Comparison of ENCODE assay signal across 11 mouse cellular contexts in the genomic region with DNA sequence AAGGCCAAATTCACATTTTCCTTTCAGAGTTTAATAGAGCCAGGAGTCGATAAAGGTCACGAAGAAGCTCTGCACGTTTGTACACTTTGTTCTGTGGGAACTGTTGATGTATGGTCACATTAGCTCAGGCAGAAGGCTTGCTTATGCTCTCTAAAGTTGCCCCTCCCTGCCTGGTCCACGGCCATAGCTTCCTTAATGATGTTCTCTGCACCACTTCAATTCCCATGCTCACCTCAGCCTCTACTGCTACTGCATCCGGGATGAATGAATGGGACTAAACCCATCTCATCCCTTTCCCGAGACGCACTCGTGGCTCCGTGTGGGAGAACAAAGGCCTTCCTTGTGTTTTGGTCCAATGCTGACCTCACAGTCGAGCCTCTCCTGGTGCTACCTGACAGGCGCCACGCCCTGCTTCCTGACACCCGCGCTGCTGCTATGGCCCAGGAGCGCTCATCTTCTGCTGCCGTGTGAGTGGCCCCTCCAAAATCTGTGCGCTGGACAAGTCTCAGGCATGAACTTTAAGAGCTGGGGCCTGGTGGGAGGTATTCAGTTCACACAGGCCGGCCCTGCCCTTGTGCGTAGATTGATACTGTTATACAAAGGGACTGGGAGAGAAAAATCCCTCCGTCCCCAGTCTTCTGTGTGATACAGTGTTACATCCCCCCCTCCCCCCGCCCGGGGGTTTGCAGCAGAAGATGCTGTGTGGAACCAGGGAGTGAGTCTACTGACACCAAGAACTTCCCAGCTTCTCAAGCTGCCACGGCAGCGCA.
A peak's percentile ranks its signal among the peaks of the same experiment; 100 is the strongest.
DNase-seq lines count a peak whose midpoint lies in the region; ATAC-seq and TF ChIP-seq lines count a peak whose summit lies in the region.
"Had no signal": no experiment of that assay in that cellular context is flagged by ENCODE, and none has a peak within 500 bp of the region (broad histone marks: within the 10 kb centered on the region; RNA-seq: fewer than 3 reads in every experiment).

No protein-coding gene starts in this region.

- no peak overlapping the region for H3K9ac ChIP-seq in hindbrain, postnatal 0 days (replicated peaks; ENCODE audit: low read length)
- H3K9ac ChIP-seq in ES-E14 (ENCODE audit: insufficient read depth, low read depth, low read length, poor library complexity, severe bottlenecking): no peak overlapping the region
- no peak overlapping the region for H3K9ac ChIP-seq in forebrain, postnatal 0 days
- H3K9ac ChIP-seq in neural tube, embryonic 13.5 days: no peak overlapping the region

- in situ Hi-C loops in ES-E14 (cut with MboI; ENCODE audit: low sequenced_read_pairs in 2 of 2, unreplicated experiment in 2 of 2): loop anchor here in 1 of 2 experiments (10.0 kb wide), 1 partner anchor 133 kb away; no protein-coding TSS in a partner anchor

- no peak overlapping the region for H3K4me3 ChIP-seq in hindbrain, embryonic 10.5 days
- no peak overlapping the region for H3K4me3 ChIP-seq in hindbrain, postnatal 0 days (ENCODE audit: low read length)
- no peak overlapping the region for H3K4me3 ChIP-seq in ES-E14 (ENCODE audit: insufficient read depth in 1 of 2, low read depth in 1 of 2, low read length in 2 of 2, poor library complexity in 1 of 2, severe bottlenecking in 1 of 2)
- H3K4me3 ChIP-seq in forebrain, postnatal 0 days (ENCODE audit: low read depth, low read length): no peak overlapping the region
- no peak overlapping the region for H3K4me3 ChIP-seq in neural tube, embryonic 13.5 days

- peaks cover 9% of the 10 kb centered on the region for H3K4me1 ChIP-seq in hindbrain, embryonic 10.5 days (replicated peaks)
- H3K4me1 ChIP-seq in hindbrain, postnatal 0 days (ENCODE audit: insufficient read depth, low read length): no peaks in the 10 kb centered on the region
- peaks cover 0 to 6% of the 10 kb centered on the region in 2 experiments; a peak in 1 of 4 replicates for H3K4me1 ChIP-seq in ES-E14 (ENCODE audit: control insufficient read depth in 2 of 2, insufficient read depth in 2 of 2, low read length in 2 of 2, poor library complexity in 1 of 2)
- H3K4me1 ChIP-seq in forebrain, postnatal 0 days (ENCODE audit: insufficient read depth): no peaks in the 10 kb centered on the region
- peaks cover 9% of the 10 kb centered on the region for H3K4me1 ChIP-seq in neural tube, embryonic 13.5 days (replicated peaks)

- DNase-seq in hindbrain, embryonic 10.5 days (ENCODE audit: low spot score): no peak
- DNase-seq in hindbrain, postnatal 0 days (ENCODE audit: low spot score): no peak
- no peak for DNase-seq in ES-E14 (ENCODE audit: low read depth, low spot score)
- DNase-seq in forebrain, postnatal 0 days: peak; percentile 13
- no peak for DNase-seq in kidney, postnatal 4 days
- no peak for DNase-seq in cerebellum, adult 18-20 months
- DNase-seq: cerebellum, adult 11 months had no signal

- H3K27ac ChIP-seq in hindbrain, embryonic 10.5 days: peak overlapping the region; percentile 24
- no peak overlapping the region for H3K27ac ChIP-seq in hindbrain, postnatal 0 days
- H3K27ac ChIP-seq in ES-E14 (ENCODE audit: insufficient read depth, low read depth, low read length, poor library complexity, severe bottlenecking): peak overlapping the region; percentile 33; the same call in 1 of the 2 replicates
- H3K27ac ChIP-seq in forebrain, postnatal 0 days (ENCODE audit: low read depth, low read length): no peak overlapping the region
- peak overlapping the region; percentile 49; the same call in 1 of the 2 replicates for H3K27ac ChIP-seq in neural tube, embryonic 13.5 days (replicated peaks)

- H3K36me3 ChIP-seq in hindbrain, embryonic 10.5 days: no peaks in the 10 kb centered on the region
- H3K36me3 ChIP-seq in hindbrain, postnatal 0 days (ENCODE audit: insufficient read depth, low read length): no peaks in the 10 kb centered on the region
- H3K36me3 ChIP-seq in ES-E14 (ENCODE audit: control insufficient read depth, insufficient read depth, low read length, poor library complexity, severe bottlenecking): no peaks in the 10 kb centered on the region
- no peaks in the 10 kb centered on the region for H3K36me3 ChIP-seq in forebrain, postnatal 0 days (ENCODE audit: insufficient read depth)
- H3K36me3 ChIP-seq in neural tube, embryonic 13.5 days: no peaks in the 10 kb centered on the region

- peaks cover 7% of the 10 kb centered on the region; the same call in 1 of the 2 replicates for H3K27me3 ChIP-seq in hindbrain, embryonic 10.5 days (ENCODE audit: insufficient read depth, poor library complexity, severe bottlenecking)
- H3K27me3 ChIP-seq in hindbrain, postnatal 0 days (ENCODE audit: insufficient read depth, low read length): no peaks in the 10 kb centered on the region
- no peaks in the 10 kb centered on the region; the same call in 1 of the 2 replicates for H3K27me3 ChIP-seq in forebrain, postnatal 0 days (ENCODE audit: insufficient read depth, low read length)
- no peaks in the 10 kb centered on the region for H3K27me3 ChIP-seq in neural tube, embryonic 13.5 days

- H3K4me2 ChIP-seq in hindbrain, postnatal 0 days (ENCODE audit: low read depth, low read length): no peak overlapping the region
- no peak overlapping the region for H3K4me2 ChIP-seq in forebrain, postnatal 0 days (ENCODE audit: low read depth)
- no peak overlapping the region for H3K4me2 ChIP-seq in neural tube, embryonic 13.5 days
- H3K4me2 ChIP-seq: liver, embryonic 11.5 days had no signal

- WGBS in hindbrain, embryonic 10.5 days: 57% methylated on average over 24 of the region's 24 CpGs
- 63% methylated on average over 24 of the region's 24 CpGs for WGBS in hindbrain, postnatal 0 days
- 56% methylated on average over 24 of the region's 24 CpGs for WGBS in forebrain, postnatal 0 days
- WGBS in neural tube, embryonic 13.5 days: 63% methylated on average over 24 of the region's 24 CpGs

- ATAC-seq in hindbrain, postnatal 0 days: no peak
- ATAC-seq in forebrain, postnatal 0 days: peak; percentile 21; the same call in 1 of the 2 replicates
- peak; percentile 68 for ATAC-seq in neural tube, embryonic 13.5 days (ENCODE audit: low read depth)
- no peak for ATAC-seq in frontal cortex, adult (ENCODE audit: low TSS enrichment)
- ATAC-seq: activated CD4-positive, CD25-positive, alpha-beta regulatory T cell, adult 4 months had no signal

- H3K9me3 ChIP-seq in hindbrain, embryonic 10.5 days: no peaks in the 10 kb centered on the region
- H3K9me3 ChIP-seq in hindbrain, postnatal 0 days (ENCODE audit: low read length): no peaks in the 10 kb centered on the region
- H3K9me3 ChIP-seq in ES-E14 (ENCODE audit: control insufficient read depth, insufficient read depth, low read depth, low read length): no peaks in the 10 kb centered on the region
- H3K9me3 ChIP-seq in forebrain, postnatal 0 days (ENCODE audit: low read length): no peaks in the 10 kb centered on the region
- H3K9me3 ChIP-seq in neural tube, embryonic 13.5 days: no peaks in the 10 kb centered on the region

- no peak for TF ChIP-seq CTCF in hindbrain, postnatal 0 days (IDR thresholded peaks at IDR 0.05; ENCODE audit: low read depth)
- TF ChIP-seq CTCF in forebrain, postnatal 0 days (IDR thresholded peaks at IDR 0.05; ENCODE audit: low read depth): no peak

TF ChIP-seq in ES-E14, 5 proteins besides CTCF, POLR2A, EP300 and RAD21:
- TF ChIP-seq ZNF384 (IDR thresholded peaks at IDR 0.05; ENCODE audit: low read depth, low read length): no peak
- no peak for TF ChIP-seq ZC3H11A (IDR thresholded peaks at IDR 0.05; ENCODE audit: borderline replicate concordance, low read depth, low read length)
- no peak for TF ChIP-seq HCFC1 (IDR thresholded peaks at IDR 0.05; ENCODE audit: borderline replicate concordance, insufficient read depth, low read length)
- no peak for TF ChIP-seq MAFK (IDR thresholded peaks at IDR 0.05; ENCODE audit: insufficient read depth, low read depth, low read length)
- TF ChIP-seq CHD2 (IDR thresholded peaks at IDR 0.05; ENCODE audit: low read depth, low read length): no peak

Comparison
In these comparisons a context has a peak if more than half of its experiments do, and no peak if none do; other contexts are left out.
1. H3K27ac ChIP-seq: peak in hindbrain, embryonic 10.5 days (single experiment), ES-E14 (single experiment) and neural tube, embryonic 13.5 days (single experiment); none in hindbrain, postnatal 0 days (single experiment) and forebrain, postnatal 0 days (single experiment).
2. ATAC-seq: peak in forebrain, postnatal 0 days (single experiment) and neural tube, embryonic 13.5 days (single experiment); none in hindbrain, postnatal 0 days (single experiment) and frontal cortex, adult (single experiment).